In the genomic region with DNA sequence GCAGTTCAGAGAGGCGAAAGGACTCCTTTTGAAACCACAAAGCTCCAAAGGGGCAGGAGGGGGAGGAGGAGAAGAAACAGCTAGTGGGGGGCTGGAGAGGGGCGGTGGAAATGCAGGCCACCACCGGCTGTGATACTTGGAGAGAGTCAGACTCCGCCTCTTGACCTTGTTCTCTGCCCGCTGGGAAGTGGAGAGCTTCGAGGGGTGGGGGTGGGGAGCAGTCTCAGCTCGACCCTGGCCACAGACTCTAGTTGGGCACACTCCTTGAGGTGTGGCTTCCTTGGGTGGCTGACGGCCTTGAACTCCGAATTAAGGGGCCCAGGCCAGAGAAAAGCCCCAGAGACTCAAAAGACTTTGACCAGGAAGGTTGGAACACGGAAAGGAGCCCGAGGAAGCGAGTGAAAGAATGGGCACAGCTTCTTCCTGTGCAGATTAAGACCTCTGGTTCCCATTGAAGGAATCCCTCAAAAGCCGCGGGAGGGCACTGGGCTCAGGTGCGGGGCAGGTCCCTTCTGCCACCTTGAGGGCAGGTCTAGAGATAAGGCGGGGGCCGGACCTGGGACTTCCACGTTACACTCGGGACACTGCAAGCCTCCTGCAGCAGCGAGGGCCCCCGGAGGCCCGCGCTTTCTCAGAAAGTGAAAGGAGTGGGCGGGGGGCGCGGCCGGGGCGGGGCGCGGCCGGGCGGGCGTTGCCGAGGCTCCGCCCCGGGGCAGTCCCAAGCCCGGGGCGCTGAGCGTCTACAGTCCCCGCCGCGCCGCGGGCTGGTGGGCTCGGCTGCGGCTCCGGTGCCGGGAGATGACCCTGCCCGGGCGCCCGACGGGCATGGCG, we compare ENCODE assay signal across 8 mouse cellular contexts. TPM values are rescaled to one million over a fixed set of nuclear protein-coding genes. Genes with fewer than 3 reads are reported as not detected.
DNase-seq lines count a peak whose midpoint lies in the region; ATAC-seq and TF ChIP-seq lines count a peak whose summit lies in the region.

A gene (plus strand): TSS at position 757 of the 831 bp plus-strand sequence.

- H3K9me3 ChIP-seq in E14TG2a.4 (ENCODE audit: low read length): no peaks in the 10 kb centered on the region
- no peaks in the 10 kb centered on the region for H3K9me3 ChIP-seq in forebrain, embryonic 11.5 days (ENCODE audit: control insufficient read depth, low read length)
- no peaks in the 10 kb centered on the region for H3K9me3 ChIP-seq in hindbrain, embryonic 11.5 days (ENCODE audit: control insufficient read depth, low read length)

- H3K9ac ChIP-seq in forebrain, embryonic 11.5 days (ENCODE audit: low read length): peak within 1 kb of the TSS; percentile 60
- H3K9ac ChIP-seq in hindbrain, embryonic 11.5 days (ENCODE audit: low read depth, low read length): peak within 1 kb of the TSS; percentile 51

- ATAC-seq in forebrain, embryonic 11.5 days (replicated peaks; ENCODE audit: low FRiP score): peak; percentile 79
- peak; percentile 84 for ATAC-seq in hindbrain, embryonic 11.5 days (ENCODE audit: low FRiP score)

- peak within 1 kb of the TSS; percentile 98 for H3K4me2 ChIP-seq in forebrain, embryonic 11.5 days (ENCODE audit: low read depth, low read length, severe bottlenecking)
- H3K4me2 ChIP-seq in hindbrain, embryonic 11.5 days (replicated peaks; ENCODE audit: low read depth, low read length): peak within 1 kb of the TSS; percentile 88

- peak within 1 kb of the TSS; percentile 90 for H3K4me3 ChIP-seq in E14TG2a.4 (replicated peaks; ENCODE audit: low read length)
- H3K4me3 ChIP-seq in forebrain, embryonic 11.5 days (ENCODE audit: low read depth, low read length): peak within 1 kb of the TSS; percentile 59
- peak within 1 kb of the TSS; percentile 45 for H3K4me3 ChIP-seq in hindbrain, embryonic 11.5 days (ENCODE audit: low read depth, low read length)

- peak; percentile 62 to 63 for DNase-seq in adrenal gland, adult 18-20 months (ENCODE audit: low spot score in 2 of 2)
- DNase-seq in forebrain, embryonic 11.5 days (ENCODE audit: low spot score): peak; percentile 90
- DNase-seq in hindbrain, embryonic 11.5 days (ENCODE audit: low spot score): peak; percentile 84
- peak; percentile 61 to 66 for DNase-seq in layer of hippocampus, postnatal 25 days (ENCODE audit: extremely low spot score in 1 of 2, low spot score in 1 of 2)
- DNase-seq in lung, postnatal 36 days: peak; percentile 58
- DNase-seq in retina, postnatal 7 days (ENCODE audit: low read depth, low spot score): peak; percentile 43
- DNase-seq in yolk sac, embryonic 10.5 days (ENCODE audit: low spot score): peak; percentile 87

- TF ChIP-seq CTCF in E14TG2a.4 (conservative IDR thresholded peaks at IDR 0.05; ENCODE audit: low read length): no peak

- under 1% methylated on average over 29 of the region's 53 CpGs for WGBS in forebrain, embryonic 11.5 days
- 0% methylated on average over 43 of the region's 53 CpGs for WGBS in hindbrain, embryonic 11.5 days

- peaks cover 59% of the 10 kb centered on the region for H3K4me1 ChIP-seq in E14TG2a.4 (replicated peaks; ENCODE audit: low read depth, low read length)
- peaks cover 22% of the 10 kb centered on the region for H3K4me1 ChIP-seq in forebrain, embryonic 11.5 days (replicated peaks; ENCODE audit: control insufficient read depth, insufficient read depth, low read length)
- peaks cover 19% of the 10 kb centered on the region for H3K4me1 ChIP-seq in hindbrain, embryonic 11.5 days (replicated peaks; ENCODE audit: control insufficient read depth, insufficient read depth, low read length)

- H3K36me3 ChIP-seq in E14TG2a.4 (ENCODE audit: insufficient read depth, low read length): 0 out of 2 replicates have a peak, but pooled peaks cover 4% of the 10 kb centered on the region
- no peaks in the 10 kb centered on the region for H3K36me3 ChIP-seq in forebrain, embryonic 11.5 days (ENCODE audit: control insufficient read depth, insufficient read depth, low read length)
- H3K36me3 ChIP-seq in hindbrain, embryonic 11.5 days (ENCODE audit: control insufficient read depth, insufficient read depth, low read length): no peaks in the 10 kb centered on the region

- H3K27me3 ChIP-seq in E14TG2a.4 (ENCODE audit: insufficient read depth, low read length): peaks cover 58% of the 10 kb centered on the region
- H3K27me3 ChIP-seq in forebrain, embryonic 11.5 days (ENCODE audit: control insufficient read depth, insufficient read depth, low read length): peaks cover 27% of the 10 kb centered on the region
- peaks cover 37% of the 10 kb centered on the region for H3K27me3 ChIP-seq in hindbrain, embryonic 11.5 days (ENCODE audit: control insufficient read depth, insufficient read depth, low read length)

- peak within 1 kb of the TSS; percentile 51 for H3K27ac ChIP-seq in forebrain, embryonic 11.5 days (ENCODE audit: low read depth, low read length)
- peak within 1 kb of the TSS; percentile 51; the same call in 1 of the 2 replicates for H3K27ac ChIP-seq in hindbrain, embryonic 11.5 days (ENCODE audit: low read depth, low read length)

RNA-seq across cellular contexts. Expression of the gene that starts here (rescaled TPM):
- 1 to 10 TPM; 2.1 to 4.0 TPM for total RNA-seq in adrenal gland, adult 18-20 months (2021)
- 1.5 and 1.6 TPM in 2 replicates for polyA plus RNA-seq in forebrain, embryonic 11.5 days (2014; fragmentation: Nextera tagmentation; extraction: Ambion mirVana)
- polyA plus RNA-seq in hindbrain, embryonic 11.5 days (2014; fragmentation: Nextera tagmentation; extraction: Ambion mirVana): 0.60 and 0.89 TPM in 2 replicates
- 100 to 1,000 TPM; 283 to 285 TPM for total RNA-seq in layer of hippocampus, postnatal 25 days (2021)

Comparison
In these comparisons a context has a peak if more than half of its experiments do, and no peak if none do; other contexts are left out.
1. Peak in every context shown above with its lines: DNase-seq, ATAC-seq, H3K4me3 ChIP-seq and H3K27ac ChIP-seq.
2. RNA of the gene that starts here (total RNA-seq): 283 to 285 TPM in layer of hippocampus, postnatal 25 days; 2.1 to 4.0 TPM in adrenal gland, adult 18-20 months; every median in the first group is over 10 times any median in the second.
3. Peak in DNase-seq, ATAC-seq, H3K4me3 ChIP-seq, H3K27ac ChIP-seq, H3K9ac ChIP-seq and H3K4me2 ChIP-seq in hindbrain, embryonic 11.5 days; RNA of the gene not detected or under 1 TPM.